Mouse (Mus musculus): Measurements from ENCODE around the gene Ncf1. TPM values are rescaled to one million over a fixed set of nuclear protein-coding genes. Genes with fewer than 3 reads are reported as not detected.

The Ncf1 gene
- polyA plus RNA-seq, 1 experiment, result 18.9 TPM

- no peaks in the 10 kb centered on the region for H3K27me3 ChIP-seq (ENCODE audit: control insufficient read depth, insufficient read depth, low read length)
- peaks cover 46% of the 10 kb centered on the region for H3K36me3 ChIP-seq (ENCODE audit: control insufficient read depth, insufficient read depth, low read length)
- H3K27ac ChIP-seq (ENCODE audit: insufficient read depth, low read depth, low read length), result peak overlapping the region; percentile 85
- TF ChIP-seq POLR2A (IDR thresholded peaks at IDR 0.05; ENCODE audit: low read depth, low read length) (no peak), CTCF (IDR thresholded peaks at IDR 0.05; ENCODE audit: extremely low read depth, insufficient read length, insufficient replicate concordance, low read depth, low read length) (no peak)
- WGBS, result 87% methylated on average over 11 of the region's 11 CpGs
- H3K4me3 ChIP-seq (ENCODE audit: low read depth, low read length), result no peak overlapping the region
- H3K4me1 ChIP-seq (ENCODE audit: control insufficient read depth, insufficient read depth, insufficient read length, low read length), result peaks cover 26% of the 10 kb centered on the region
Measured at GRCm38 (mm10) chr5:134237508-134237907, 8.1 kb upstream of the Ncf1 start.

GRCm38 (mm10) chr5:134236796-134237195 is 7.4 kb upstream of the Ncf1 start:
- WGBS, result 62% methylated on average over 6 of the region's 6 CpGs
- peaks cover 30% of the 10 kb centered on the region for H3K4me1 ChIP-seq (ENCODE audit: control insufficient read depth, insufficient read depth, insufficient read length, low read length)
- TF ChIP-seq CTCF (IDR thresholded peaks at IDR 0.05; ENCODE audit: extremely low read depth, insufficient read length, insufficient replicate concordance, low read depth, low read length) (no peak), POLR2A (IDR thresholded peaks at IDR 0.05; ENCODE audit: low read depth, low read length) (no peak)
- peaks cover 40% of the 10 kb centered on the region for H3K36me3 ChIP-seq (ENCODE audit: control insufficient read depth, insufficient read depth, low read length)
- peak overlapping the region; percentile 85 for H3K27ac ChIP-seq (ENCODE audit: insufficient read depth, low read depth, low read length)
- H3K27me3 ChIP-seq (ENCODE audit: control insufficient read depth, insufficient read depth, low read length), result no peaks in the 10 kb centered on the region
- H3K4me3 ChIP-seq (ENCODE audit: low read depth, low read length), result no peak overlapping the region

GRCm38 (mm10) chr5:134236241-134236640 is 6.8 kb upstream of the Ncf1 start:
- TF ChIP-seq POLR2A (IDR thresholded peaks at IDR 0.05; ENCODE audit: low read depth, low read length) (no peak), CTCF (IDR thresholded peaks at IDR 0.05; ENCODE audit: extremely low read depth, insufficient read length, insufficient replicate concordance, low read depth, low read length) (no peak)
- Histone ChIP-seq H3K27ac (ENCODE audit: insufficient read depth, low read depth, low read length) (peak overlapping the region; percentile 79), H3K4me3 (ENCODE audit: low read depth, low read length) (no peak overlapping the region), H3K36me3 (ENCODE audit: control insufficient read depth, insufficient read depth, low read length) (peaks cover 35% of the 10 kb centered on the region), H3K4me1 (ENCODE audit: control insufficient read depth, insufficient read depth, insufficient read length, low read length) (peaks cover 30% of the 10 kb centered on the region), H3K27me3 (ENCODE audit: control insufficient read depth, insufficient read depth, low read length) (no peaks in the 10 kb centered on the region)
- 55% methylated on average over 3 of the region's 3 CpGs for WGBS

- Histone ChIP-seq H3K4me1 (ENCODE audit: control insufficient read depth, insufficient read depth, insufficient read length, low read length) (peaks cover 30% of the 10 kb centered on the region), H3K4me3 (ENCODE audit: low read depth, low read length) (no peak overlapping the region), H3K27ac (ENCODE audit: insufficient read depth, low read depth, low read length) (peak overlapping the region; percentile 79; the same call in 1 of the 2 replicates), H3K27me3 (ENCODE audit: control insufficient read depth, insufficient read depth, low read length) (no peaks in the 10 kb centered on the region), H3K36me3 (ENCODE audit: control insufficient read depth, insufficient read depth, low read length) (peaks cover 25% of the 10 kb centered on the region)
- TF ChIP-seq CTCF (IDR thresholded peaks at IDR 0.05; ENCODE audit: extremely low read depth, insufficient read length, insufficient replicate concordance, low read depth, low read length), result no peak
- no peak for TF ChIP-seq POLR2A (IDR thresholded peaks at IDR 0.05; ENCODE audit: low read depth, low read length)
- WGBS, result 34% methylated on average over 6 of the region's 6 CpGs
Measured at GRCm38 (mm10) chr5:134235111-134235510, 5.7 kb upstream of the Ncf1 start.

GRCm38 (mm10) chr5:134234205-134234604 is 4.8 kb upstream of the Ncf1 start:
- TF ChIP-seq POLR2A (IDR thresholded peaks at IDR 0.05; ENCODE audit: low read depth, low read length) (no peak), CTCF (IDR thresholded peaks at IDR 0.05; ENCODE audit: extremely low read depth, insufficient read length, insufficient replicate concordance, low read depth, low read length) (no peak)
- peak overlapping the region; percentile 79 for H3K27ac ChIP-seq (ENCODE audit: insufficient read depth, low read depth, low read length)
- no peaks in the 10 kb centered on the region for H3K27me3 ChIP-seq (ENCODE audit: control insufficient read depth, insufficient read depth, low read length)
- no peak overlapping the region for H3K4me3 ChIP-seq (ENCODE audit: low read depth, low read length)
- H3K36me3 ChIP-seq (ENCODE audit: control insufficient read depth, insufficient read depth, low read length), result peaks cover 18% of the 10 kb centered on the region
- WGBS, result 72% methylated on average over 2 of the region's 2 CpGs
- peaks cover 30% of the 10 kb centered on the region for H3K4me1 ChIP-seq (ENCODE audit: control insufficient read depth, insufficient read depth, insufficient read length, low read length)

- Histone ChIP-seq H3K27ac (ENCODE audit: insufficient read depth, low read depth, low read length) (peak overlapping the region; percentile 62), H3K27me3 (ENCODE audit: control insufficient read depth, insufficient read depth, low read length) (no peaks in the 10 kb centered on the region), H3K4me1 (ENCODE audit: control insufficient read depth, insufficient read depth, insufficient read length, low read length) (peaks cover 30% of the 10 kb centered on the region), H3K36me3 (ENCODE audit: control insufficient read depth, insufficient read depth, low read length) (peaks cover 10% of the 10 kb centered on the region; the same call in 1 of the 2 replicates), H3K4me3 (ENCODE audit: low read depth, low read length) (no peak overlapping the region)
- no peak for TF ChIP-seq POLR2A (IDR thresholded peaks at IDR 0.05; ENCODE audit: low read depth, low read length)
- TF ChIP-seq CTCF (IDR thresholded peaks at IDR 0.05; ENCODE audit: extremely low read depth, insufficient read length, insufficient replicate concordance, low read depth, low read length), result no peak
- WGBS, result 40% methylated on average over 7 of the region's 7 CpGs
Measured at GRCm38 (mm10) chr5:134233244-134233651, 3.8 kb upstream of the Ncf1 start.

- TF ChIP-seq POLR2A (IDR thresholded peaks at IDR 0.05; ENCODE audit: low read depth, low read length) (no peak), CTCF (IDR thresholded peaks at IDR 0.05; ENCODE audit: extremely low read depth, insufficient read length, insufficient replicate concordance, low read depth, low read length) (no peak)
- H3K36me3 ChIP-seq (ENCODE audit: control insufficient read depth, insufficient read depth, low read length), result peaks cover 6% of the 10 kb centered on the region; the same call in 1 of the 2 replicates
- H3K4me3 ChIP-seq (ENCODE audit: low read depth, low read length), result no peak overlapping the region; the same call in 1 of the 2 replicates
- 3% methylated on average over 7 of the region's 7 CpGs for WGBS
- peak overlapping the region; percentile 68 for H3K27ac ChIP-seq (ENCODE audit: insufficient read depth, low read depth, low read length)
- peaks cover 30% of the 10 kb centered on the region for H3K4me1 ChIP-seq (ENCODE audit: control insufficient read depth, insufficient read depth, insufficient read length, low read length)
- H3K27me3 ChIP-seq (ENCODE audit: control insufficient read depth, insufficient read depth, low read length), result no peaks in the 10 kb centered on the region
Measured at GRCm38 (mm10) chr5:134232568-134232967, 3.1 kb upstream of the Ncf1 start.

All from small intestine, adult 2 months (tissue).